Mouse (Mus musculus): Measurements from ENCODE around the gene Ntm. TPM values are rescaled to one million over a fixed set of nuclear protein-coding genes. Genes with fewer than 3 reads are reported as not detected.

The Ntm gene
- total and polyA plus RNA-seq, 3 experiments = 1.6 to 1.9 (median 1.8) TPM

- no peaks in the 10 kb centered on the region for H3K36me3 ChIP-seq (ENCODE audit: control insufficient read depth, insufficient read depth, low read length)
- TF ChIP-seq POLR2A (IDR thresholded peaks at IDR 0.05; ENCODE audit: insufficient read depth, low read depth, low read length) = no peak
- no peak for TF ChIP-seq EP300 (IDR thresholded peaks at IDR 0.05; ENCODE audit: insufficient read depth, low read depth, low read length)
- no peak overlapping the region for H3K9ac ChIP-seq (ENCODE audit: low read depth, low read length)
- H3K4me3 ChIP-seq = no peak overlapping the region
- peaks cover 4% of the 10 kb centered on the region; the same call in 1 of the 2 replicates for H3K27me3 ChIP-seq (ENCODE audit: control insufficient read depth, insufficient read depth, low read length)
- intact Hi-C loops (cut with DNase I) = no loop called here
- no peak for DNase-seq
- H3K4me1 ChIP-seq (ENCODE audit: control insufficient read depth, insufficient read depth, low read length) = no peaks in the 10 kb centered on the region
- no peak overlapping the region for H3K27ac ChIP-seq
- H3K79me2 ChIP-seq (replicated peaks; ENCODE audit: control insufficient read depth, insufficient read depth, low read length) = no peaks in the 10 kb centered on the region
- WGBS = 42% methylated on average over 2 of the region's 2 CpGs
Observed at GRCm38 (mm10) chr9:29961512-29961911, 1.4 kb downstream of the Ntm start.

GRCm38 (mm10) chr9:29960741-29961140, 2.2 kb downstream of the Ntm start:
- H3K9ac ChIP-seq (ENCODE audit: low read depth, low read length) = no peak overlapping the region
- no peaks in the 10 kb centered on the region for H3K4me1 ChIP-seq (ENCODE audit: control insufficient read depth, insufficient read depth, low read length)
- H3K27me3 ChIP-seq (ENCODE audit: control insufficient read depth, insufficient read depth, low read length) = peaks cover 4% of the 10 kb centered on the region; the same call in 1 of the 2 replicates
- no peaks in the 10 kb centered on the region for H3K79me2 ChIP-seq (replicated peaks; ENCODE audit: control insufficient read depth, insufficient read depth, low read length)
- no peak overlapping the region for H3K4me3 ChIP-seq
- H3K27ac ChIP-seq = no peak overlapping the region
- intact Hi-C loops (cut with DNase I) = no loop called here
- no peak for DNase-seq
- 73% methylated on average over 5 of the region's 5 CpGs for WGBS
- TF ChIP-seq POLR2A (IDR thresholded peaks at IDR 0.05; ENCODE audit: insufficient read depth, low read depth, low read length) = no peak
- TF ChIP-seq EP300 (IDR thresholded peaks at IDR 0.05; ENCODE audit: insufficient read depth, low read depth, low read length) = no peak
- TF ChIP-seq CTCF (IDR thresholded peaks at IDR 0.05) = no peak
- no peaks in the 10 kb centered on the region for H3K36me3 ChIP-seq (ENCODE audit: control insufficient read depth, insufficient read depth, low read length)

GRCm38 (mm10) chr9:29960236-29960635, 2.7 kb downstream of the Ntm start:
- H3K27ac ChIP-seq = no peak overlapping the region
- 53% methylated on average over 3 of the region's 3 CpGs for WGBS
- H3K27me3 ChIP-seq (ENCODE audit: control insufficient read depth, insufficient read depth, low read length) = peaks cover 4% of the 10 kb centered on the region; the same call in 1 of the 2 replicates
- H3K79me2 ChIP-seq (replicated peaks; ENCODE audit: control insufficient read depth, insufficient read depth, low read length) = no peaks in the 10 kb centered on the region
- no peak overlapping the region for H3K9ac ChIP-seq (ENCODE audit: low read depth, low read length)
- intact Hi-C loops (cut with DNase I) = no loop called here
- TF ChIP-seq POLR2A (IDR thresholded peaks at IDR 0.05; ENCODE audit: insufficient read depth, low read depth, low read length) = no peak
- no peak for TF ChIP-seq EP300 (IDR thresholded peaks at IDR 0.05; ENCODE audit: insufficient read depth, low read depth, low read length)
- TF ChIP-seq CTCF (IDR thresholded peaks at IDR 0.05) = no peak
- DNase-seq = no peak
- no peaks in the 10 kb centered on the region for H3K36me3 ChIP-seq (ENCODE audit: control insufficient read depth, insufficient read depth, low read length)
- no peaks in the 10 kb centered on the region for H3K4me1 ChIP-seq (ENCODE audit: control insufficient read depth, insufficient read depth, low read length)
- no peak overlapping the region for H3K4me3 ChIP-seq

GRCm38 (mm10) chr9:29956936-29957335, 6.0 kb downstream of the Ntm start:
- TF ChIP-seq POLR2A (IDR thresholded peaks at IDR 0.05; ENCODE audit: insufficient read depth, low read depth, low read length) = no peak
- TF ChIP-seq CTCF (IDR thresholded peaks at IDR 0.05) = no peak
- TF ChIP-seq EP300 (IDR thresholded peaks at IDR 0.05; ENCODE audit: insufficient read depth, low read depth, low read length) = no peak
- WGBS = 47% methylated on average over 5 of the region's 5 CpGs

GRCm38 (mm10) chr9:29954031-29954430, 8.9 kb downstream of the Ntm start:
- Histone ChIP-seq H3K9ac (ENCODE audit: low read depth, low read length) (no peak overlapping the region), H3K79me2 (replicated peaks; ENCODE audit: control insufficient read depth, insufficient read depth, low read length) (no peaks in the 10 kb centered on the region), H3K27me3 (ENCODE audit: control insufficient read depth, insufficient read depth, low read length) (no peaks in the 10 kb centered on the region), H3K4me3 (no peak overlapping the region), H3K4me1 (ENCODE audit: control insufficient read depth, insufficient read depth, low read length) (no peaks in the 10 kb centered on the region), H3K36me3 (ENCODE audit: control insufficient read depth, insufficient read depth, low read length) (no peaks in the 10 kb centered on the region), H3K27ac (no peak overlapping the region)
- intact Hi-C loops (cut with DNase I) = no loop called here
- 70% methylated on average over 6 of the region's 6 CpGs for WGBS
- TF ChIP-seq POLR2A (IDR thresholded peaks at IDR 0.05; ENCODE audit: insufficient read depth, low read depth, low read length) (no peak), EP300 (IDR thresholded peaks at IDR 0.05; ENCODE audit: insufficient read depth, low read depth, low read length) (no peak), CTCF (IDR thresholded peaks at IDR 0.05) (no peak)
- no peak for DNase-seq

More at GRCm38 (mm10) chr9:29956936-29957335, 6.0 kb downstream of the Ntm start:
- Histone ChIP-seq H3K9ac (ENCODE audit: low read depth, low read length) (no peak overlapping the region), H3K4me1 (ENCODE audit: control insufficient read depth, insufficient read depth, low read length) (no peaks in the 10 kb centered on the region), H3K27ac (no peak overlapping the region), H3K4me3 (no peak overlapping the region), H3K79me2 (replicated peaks; ENCODE audit: control insufficient read depth, insufficient read depth, low read length) (no peaks in the 10 kb centered on the region), H3K27me3 (ENCODE audit: control insufficient read depth, insufficient read depth, low read length) (peaks cover 4% of the 10 kb centered on the region; the same call in 1 of the 2 replicates), H3K36me3 (ENCODE audit: control insufficient read depth, insufficient read depth, low read length) (no peaks in the 10 kb centered on the region)
- intact Hi-C loops (cut with DNase I) = no loop called here
- no peak for DNase-seq

GRCm38 (mm10) chr9:29949041-29949440, 13.9 kb downstream of the Ntm start:
- no peaks in the 10 kb centered on the region for H3K79me2 ChIP-seq (replicated peaks; ENCODE audit: control insufficient read depth, insufficient read depth, low read length)
- no peak overlapping the region for H3K27ac ChIP-seq
- H3K4me1 ChIP-seq (ENCODE audit: control insufficient read depth, insufficient read depth, low read length) = no peaks in the 10 kb centered on the region
- 85% methylated on average over 3 of the region's 3 CpGs for whole genome bisulfite sequencing
- no peak for DNase-seq
- intact Hi-C loops (cut with DNase I) = no loop called here
- no peaks in the 10 kb centered on the region for H3K27me3 ChIP-seq (ENCODE audit: control insufficient read depth, insufficient read depth, low read length)
- H3K36me3 ChIP-seq (ENCODE audit: control insufficient read depth, insufficient read depth, low read length) = no peaks in the 10 kb centered on the region
- TF ChIP-seq EP300 (IDR thresholded peaks at IDR 0.05; ENCODE audit: insufficient read depth, low read depth, low read length) (no peak), POLR2A (IDR thresholded peaks at IDR 0.05; ENCODE audit: insufficient read depth, low read depth, low read length) (no peak), CTCF (IDR thresholded peaks at IDR 0.05) (no peak)
- no peak overlapping the region for H3K9ac ChIP-seq (ENCODE audit: low read depth, low read length)
- no peak overlapping the region for H3K4me3 ChIP-seq

Data from heart, adult 2 months (tissue).